In the genomic region with DNA sequence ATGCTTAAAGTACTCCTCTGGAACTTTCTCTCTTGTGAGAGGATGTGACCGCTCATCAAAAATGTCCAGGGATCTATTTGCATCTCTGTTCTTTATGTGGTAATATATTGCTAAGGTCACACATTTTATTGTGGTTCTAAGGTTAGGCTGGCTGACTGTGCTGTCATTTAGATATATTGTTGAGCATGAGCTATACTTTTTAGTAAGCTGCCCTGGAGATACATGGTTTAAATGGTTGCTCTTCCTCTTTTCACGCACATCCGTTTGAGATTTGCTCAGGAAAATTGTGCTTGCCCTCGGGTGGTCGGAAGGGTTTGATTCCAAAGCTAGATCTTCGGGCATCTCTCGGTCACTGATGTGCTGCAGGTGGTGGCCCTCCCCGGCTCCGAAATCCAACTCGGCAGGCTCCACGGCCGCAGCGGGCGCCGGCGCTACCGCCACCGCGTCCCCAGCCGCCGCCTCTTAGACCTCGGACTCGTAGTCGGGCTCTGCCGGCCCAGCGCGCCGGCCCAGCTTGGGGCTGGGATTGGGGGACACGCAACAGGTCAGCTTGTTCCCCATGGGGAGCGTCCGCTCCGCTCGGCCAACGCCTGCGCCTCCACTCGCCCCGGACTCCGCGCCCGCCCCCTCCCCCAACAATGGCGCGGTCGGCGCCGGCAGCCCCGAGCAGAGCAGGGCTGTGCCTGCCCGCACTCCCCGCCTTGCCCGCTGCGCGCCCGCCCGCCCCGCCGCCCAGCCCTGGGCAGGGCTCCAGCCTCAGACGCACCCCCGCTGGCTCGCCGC, we compare ENCODE assay signal across 10 mouse cellular contexts. TPM values are rescaled to one million over a fixed set of nuclear protein-coding genes. Genes with fewer than 3 reads are reported as not detected.
DNase-seq lines count a peak whose midpoint lies in the region; ATAC-seq and TF ChIP-seq lines count a peak whose summit lies in the region.
"Had no signal": no experiment of that assay in that cellular context is flagged by ENCODE, and none has a peak within 500 bp of the region (broad histone marks: within the 10 kb centered on the region; RNA-seq: fewer than 3 reads in every experiment).

No protein-coding gene starts in this region.

- ATAC-seq in embryonic facial prominence, embryonic 13.5 days (ENCODE audit: insufficient number of reproducible peaks, insufficient read depth, low FRiP score, low TSS enrichment, low read depth), result peak; percentile 69; the same call in 1 of the 2 replicates
- ATAC-seq in hindbrain, embryonic 13.5 days (ENCODE audit: low FRiP score), result peak; percentile 93
- peak; percentile 92 for ATAC-seq in lung, embryonic 16.5 days (ENCODE audit: low read depth)
- peak; percentile 80 for ATAC-seq in stomach, postnatal 0 days (ENCODE audit: low FRiP score, low TSS enrichment)

- no peak for DNase-seq in left cerebral cortex, adult 2 months (ENCODE audit: extremely low spot score in 1 of 2, low spot score in 2 of 2)
- DNase-seq in left cerebral cortex, adult 9 months (ENCODE audit: low spot score in 2 of 2), result no peak
- DNase-seq in stomach, postnatal 0 days (ENCODE audit: low spot score), result peak; percentile 67
- DNase-seq in left cerebral cortex, adult 11 months (ENCODE audit: low spot score), result no peak
- no peak for DNase-seq in right cerebral cortex, postnatal 14 days

- no peak for TF ChIP-seq CTCF in left cerebral cortex, adult 2 months (IDR thresholded peaks at IDR 0.05)
- no peak for TF ChIP-seq CTCF in stomach, postnatal 0 days (IDR thresholded peaks at IDR 0.05; ENCODE audit: low read depth)

- peak overlapping the region; percentile 19; the same call in 1 of the 2 replicates for H3K4me3 ChIP-seq in left cerebral cortex, adult 2 months
- peak overlapping the region; percentile 49 for H3K4me3 ChIP-seq in embryonic facial prominence, embryonic 13.5 days
- peak overlapping the region; percentile 52 for H3K4me3 ChIP-seq in hindbrain, embryonic 13.5 days
- H3K4me3 ChIP-seq in lung, embryonic 16.5 days (ENCODE audit: low read length), result peak overlapping the region; percentile 53
- H3K4me3 ChIP-seq in stomach, postnatal 0 days (ENCODE audit: low read depth, low read length), result peak overlapping the region; percentile 42

- intact Hi-C loops in left cerebral cortex, adult 2 months (cut with DNase I), result no loop called here

- no peaks in the 10 kb centered on the region for H3K4me1 ChIP-seq in embryonic facial prominence, embryonic 13.5 days
- H3K4me1 ChIP-seq in hindbrain, embryonic 13.5 days (replicated peaks), result no peaks in the 10 kb centered on the region
- H3K4me1 ChIP-seq in lung, embryonic 16.5 days (replicated peaks; ENCODE audit: control insufficient read depth, insufficient read depth, low read length), result no peaks in the 10 kb centered on the region
- H3K4me1 ChIP-seq in stomach, postnatal 0 days (replicated peaks; ENCODE audit: control insufficient read depth, insufficient read depth), result no peaks in the 10 kb centered on the region

- H3K27ac ChIP-seq in left cerebral cortex, adult 2 months, result no peak overlapping the region
- H3K27ac ChIP-seq in embryonic facial prominence, embryonic 13.5 days, result no peak overlapping the region
- no peak overlapping the region for H3K27ac ChIP-seq in hindbrain, embryonic 13.5 days
- H3K27ac ChIP-seq in lung, embryonic 16.5 days (ENCODE audit: low read length), result no peak overlapping the region
- H3K27ac ChIP-seq in stomach, postnatal 0 days (replicated peaks), result no peak overlapping the region

- WGBS in embryonic facial prominence, embryonic 13.5 days, result 2% methylated on average over 51 of the region's 59 CpGs
- 2% methylated on average over 57 of the region's 59 CpGs for WGBS in hindbrain, embryonic 13.5 days
- WGBS in lung, embryonic 16.5 days, result 3% methylated on average over 47 of the region's 59 CpGs
- 6% methylated on average over 42 of the region's 59 CpGs for WGBS in stomach, postnatal 0 days

- TF ChIP-seq EP300 in stomach, postnatal 0 days (optimal IDR thresholded peaks at IDR 0.05), result no peak

- peak overlapping the region; percentile 64 for H3K9ac ChIP-seq in embryonic facial prominence, embryonic 13.5 days
- peak overlapping the region; percentile 63; the same call in 1 of the 2 replicates for H3K9ac ChIP-seq in hindbrain, embryonic 13.5 days
- H3K9ac ChIP-seq in lung, embryonic 16.5 days (ENCODE audit: low read length), result peak overlapping the region; percentile 64
- peak overlapping the region; percentile 43; the same call in 1 of the 2 replicates for H3K9ac ChIP-seq in stomach, postnatal 0 days (ENCODE audit: low read length)

- no peaks in the 10 kb centered on the region for H3K36me3 ChIP-seq in embryonic facial prominence, embryonic 13.5 days
- H3K36me3 ChIP-seq in hindbrain, embryonic 13.5 days, result no peaks in the 10 kb centered on the region
- no peaks in the 10 kb centered on the region for H3K36me3 ChIP-seq in lung, embryonic 16.5 days (ENCODE audit: control insufficient read depth, insufficient read depth, low read length)
- no peaks in the 10 kb centered on the region for H3K36me3 ChIP-seq in stomach, postnatal 0 days (ENCODE audit: control insufficient read depth, insufficient read depth, low read length)

- peak overlapping the region; percentile 62 for H3K4me2 ChIP-seq in embryonic facial prominence, embryonic 13.5 days
- H3K4me2 ChIP-seq in hindbrain, embryonic 13.5 days, result peak overlapping the region; percentile 62
- H3K4me2 ChIP-seq in lung, embryonic 16.5 days (ENCODE audit: low read depth, low read length), result peak overlapping the region; percentile 71
- H3K4me2 ChIP-seq in stomach, postnatal 0 days (replicated peaks; ENCODE audit: low read depth), result peak overlapping the region; percentile 59

- peaks cover 5% of the 10 kb centered on the region; the same call in 1 of the 2 replicates for H3K27me3 ChIP-seq in embryonic facial prominence, embryonic 13.5 days
- H3K27me3 ChIP-seq in hindbrain, embryonic 13.5 days, result peaks cover 6% of the 10 kb centered on the region
- H3K27me3 ChIP-seq in lung, embryonic 16.5 days (ENCODE audit: control insufficient read depth, insufficient read depth, low read depth, low read length), result no peaks in the 10 kb centered on the region
- H3K27me3 ChIP-seq in stomach, postnatal 0 days (ENCODE audit: control insufficient read depth, insufficient read depth, low read length), result no peaks in the 10 kb centered on the region

- H3K9me3 ChIP-seq in embryonic facial prominence, embryonic 13.5 days, result no peaks in the 10 kb centered on the region
- H3K9me3 ChIP-seq in hindbrain, embryonic 13.5 days, result no peaks in the 10 kb centered on the region
- no peaks in the 10 kb centered on the region for H3K9me3 ChIP-seq in lung, embryonic 16.5 days (ENCODE audit: control insufficient read depth, low read length)
- H3K9me3 ChIP-seq in stomach, postnatal 0 days (ENCODE audit: control insufficient read depth, low read length), result no peaks in the 10 kb centered on the region

RNA-seq across cellular contexts. Expression of gene Trim30d, which starts 5.9 kb away (rescaled TPM):
- total RNA-seq in left cerebral cortex, adult 2 months (2021), result under 1 TPM; 0.36 to 0.40 TPM
- 0.31 and 0.77 TPM in 2 replicates for polyA plus RNA-seq in embryonic facial prominence, embryonic 13.5 days (2015; fragmentation: Nextera tagmentation; extraction: Ambion mirVana)
- 0.12 and 0.30 TPM in 2 replicates for polyA plus RNA-seq in hindbrain, embryonic 13.5 days (2015; fragmentation: Nextera tagmentation; extraction: Ambion mirVana)
- polyA plus RNA-seq in lung, embryonic 16.5 days (2015; fragmentation: Nextera tagmentation; extraction: Ambion mirVana), result 0.63 and 0.75 TPM in 2 replicates
- 0.87 and 1.0 TPM in 2 replicates for polyA plus RNA-seq in stomach, postnatal 0 days (2015; fragmentation: Nextera tagmentation; extraction: Ambion mirVana)
- total RNA-seq: MEL had no signal

RNA-seq across cellular contexts. Expression of gene Trim30a, which starts 36.8 kb away (rescaled TPM):
- total RNA-seq in left cerebral cortex, adult 2 months (2021), result under 1 TPM; 0.66 to 0.98 TPM
- polyA plus RNA-seq in embryonic facial prominence, embryonic 13.5 days (2015; fragmentation: Nextera tagmentation; extraction: Ambion mirVana), result 0.85 and 1.1 TPM in 2 replicates
- 0.71 and 0.84 TPM in 2 replicates for polyA plus RNA-seq in hindbrain, embryonic 13.5 days (2015; fragmentation: Nextera tagmentation; extraction: Ambion mirVana)
- 1.1 and 1.5 TPM in 2 replicates for polyA plus RNA-seq in lung, embryonic 16.5 days (2015; fragmentation: Nextera tagmentation; extraction: Ambion mirVana)
- polyA plus RNA-seq in stomach, postnatal 0 days (2015; fragmentation: Nextera tagmentation; extraction: Ambion mirVana), result 1.2 and 1.6 TPM in 2 replicates

RNA-seq across cellular contexts. Expression of gene Olfr651, which starts 48.2 kb away (rescaled TPM):
- total RNA-seq in left cerebral cortex, adult 2 months (2021), result not detected
- not detected in 2 replicates for polyA plus RNA-seq in embryonic facial prominence, embryonic 13.5 days (2015; fragmentation: Nextera tagmentation; extraction: Ambion mirVana)
- polyA plus RNA-seq in hindbrain, embryonic 13.5 days (2015; fragmentation: Nextera tagmentation; extraction: Ambion mirVana), result not detected in 2 replicates
- not detected in 2 replicates for polyA plus RNA-seq in lung, embryonic 16.5 days (2015; fragmentation: Nextera tagmentation; extraction: Ambion mirVana)
- polyA plus RNA-seq in stomach, postnatal 0 days (2015; fragmentation: Nextera tagmentation; extraction: Ambion mirVana), result not detected in 2 replicates
- total RNA-seq: MEL had no signal
- polyA plus RNA-seq: gonadal fat pad, adult 2 months had no signal

RNA-seq across cellular contexts. Expression of gene Olfr652, which starts 58.9 kb away (rescaled TPM):
- total RNA-seq in left cerebral cortex, adult 2 months (2021), result not detected
- polyA plus RNA-seq in embryonic facial prominence, embryonic 13.5 days (2015; fragmentation: Nextera tagmentation; extraction: Ambion mirVana), result 0.04 and 0.11 TPM in 2 replicates
- polyA plus RNA-seq in hindbrain, embryonic 13.5 days (2015; fragmentation: Nextera tagmentation; extraction: Ambion mirVana), result not detected in 2 replicates
- not detected in 2 replicates for polyA plus RNA-seq in lung, embryonic 16.5 days (2015; fragmentation: Nextera tagmentation; extraction: Ambion mirVana)
- polyA plus RNA-seq in stomach, postnatal 0 days (2015; fragmentation: Nextera tagmentation; extraction: Ambion mirVana), result not detected in 2 replicates
- total RNA-seq: MEL had no signal
- polyA plus RNA-seq: gonadal fat pad, adult 2 months had no signal
